Mouse (Mus musculus): ENCODE measurements around the gene Atp5j. TPM values are rescaled to one million over a fixed set of nuclear protein-coding genes. Genes with fewer than 3 reads are reported as not detected.

Gene Atp5j
- polyA plus RNA-seq, 1 experiment from 2014 or later: 1,442 TPM

GRCm38 (mm10) chr16:84778861-84779630, 56.4 kb downstream of the Atp5j start:
- 0 out of 2 replicates have a peak, but pooled peaks cover 8% of the 10 kb centered on the region for H3K4me1 ChIP-seq
- WGBS: 69% methylated on average over 6 of the region's 6 CpGs
- no peak for ATAC-seq (ENCODE audit: extremely low read depth, insufficient number of reproducible peaks, low FRiP score, low TSS enrichment)
- H3K4me3 ChIP-seq: no peak overlapping the region
- H3K36me3 ChIP-seq: no peaks in the 10 kb centered on the region
- no peak overlapping the region for H3K9ac ChIP-seq
- peaks cover 7% of the 10 kb centered on the region; the same call in 1 of the 2 replicates for H3K9me3 ChIP-seq
- no peak overlapping the region for H3K27ac ChIP-seq (replicated peaks)
- H3K4me2 ChIP-seq: no peak overlapping the region
- H3K27me3 ChIP-seq (replicated peaks): peaks cover 17% of the 10 kb centered on the region

- no peak overlapping the region for H3K9ac ChIP-seq
- ATAC-seq (ENCODE audit: extremely low read depth, insufficient number of reproducible peaks, low FRiP score, low TSS enrichment): no peak
- WGBS: 72% methylated on average over 6 of the region's 6 CpGs
These were observed 57.0 kb downstream of the Atp5j start for GRCm38 (mm10) chr16:84778431-84778830.

More at GRCm38 (mm10) chr16:84778431-84778830, 57.0 kb downstream of the Atp5j start:
- Histone ChIP-seq H3K27me3 (replicated peaks) (peaks cover 17% of the 10 kb centered on the region), H3K4me3 (no peak overlapping the region), H3K4me2 (no peak overlapping the region), H3K4me1 (peaks cover 7% of the 10 kb centered on the region), H3K9me3 (peaks cover 7% of the 10 kb centered on the region; the same call in 1 of the 2 replicates), H3K36me3 (no peaks in the 10 kb centered on the region), H3K27ac (replicated peaks) (no peak overlapping the region)

Other genes with a start within 250 kb of the Atp5j start
- gene Mrpl39, start 99.9 kb downstream of the Atp5j start, polyA plus RNA-seq (2015; fragmentation: Nextera tagmentation; extraction: Ambion mirVana): 45.7 and 51.4 TPM in 2 replicates
- gene Jam2, start 61.5 kb downstream of the Atp5j start, polyA plus RNA-seq (2015; fragmentation: Nextera tagmentation; extraction: Ambion mirVana): 4.5 and 6.4 TPM in 2 replicates
- gene Gabpa, start 700 bp downstream of the Atp5j start, polyA plus RNA-seq (2015; fragmentation: Nextera tagmentation; extraction: Ambion mirVana): 28.0 and 30.1 TPM in 2 replicates

All from heart, embryonic 13.5 days (tissue).